Mouse (Mus musculus) v-Abl transformed pro-B cells (cell line): Measurements from ENCODE around the gene Pip4k2a.

Experiments used
- in situ Hi-C, 2 experiments: fragments of 400-800 bp; cut with MboI; formaldehyde crosslinking; loops; one replicate each; pipeline ENCODE4 v1.15.1; 2025; ENCODE audit not compliant: unreplicated experiment in 2 of 2

Pip4k2a gene

DNA sequence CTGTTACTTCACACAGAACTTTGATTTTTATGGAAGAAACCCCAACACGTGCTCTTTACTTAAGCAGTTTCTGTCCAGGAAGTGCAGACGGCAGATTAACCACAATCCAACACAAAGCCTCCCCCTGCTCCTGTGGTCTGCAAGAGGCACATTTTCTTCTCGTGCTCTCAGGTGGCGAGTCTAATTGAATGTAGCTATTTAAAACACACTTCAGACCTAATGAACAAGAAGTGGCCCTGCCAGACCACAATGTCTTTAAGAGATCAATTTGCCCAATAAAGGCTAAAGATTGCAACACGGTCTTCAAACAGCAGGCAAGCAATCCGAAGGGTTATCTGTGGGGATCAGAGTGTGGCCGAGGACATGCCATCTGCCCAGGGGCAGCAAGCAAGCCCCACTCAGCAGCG is 59.0 kb downstream of the Pip4k2a start:
- in situ Hi-C loops, result no loop called here

DNA sequence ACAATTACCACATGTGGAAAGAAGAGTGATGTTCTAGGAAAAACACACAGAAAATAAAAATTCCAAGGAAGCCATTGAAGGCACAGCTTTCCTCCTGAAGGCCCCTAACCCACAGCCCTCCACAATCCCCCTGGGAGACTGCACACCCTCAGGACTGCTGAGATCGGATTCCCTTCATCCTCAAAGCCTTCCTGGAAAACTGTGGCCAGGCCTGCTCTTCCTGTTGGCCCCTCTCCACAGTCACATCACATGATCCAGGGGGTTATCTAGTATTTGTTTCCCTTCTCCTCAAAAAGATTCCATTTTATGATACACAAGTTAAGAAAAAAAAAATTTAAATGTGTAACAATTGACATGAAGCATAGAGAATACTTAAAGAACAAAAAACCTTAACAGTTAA is 59.7 kb downstream of the Pip4k2a start:
- in situ Hi-C loops, result no loop called here

DNA sequence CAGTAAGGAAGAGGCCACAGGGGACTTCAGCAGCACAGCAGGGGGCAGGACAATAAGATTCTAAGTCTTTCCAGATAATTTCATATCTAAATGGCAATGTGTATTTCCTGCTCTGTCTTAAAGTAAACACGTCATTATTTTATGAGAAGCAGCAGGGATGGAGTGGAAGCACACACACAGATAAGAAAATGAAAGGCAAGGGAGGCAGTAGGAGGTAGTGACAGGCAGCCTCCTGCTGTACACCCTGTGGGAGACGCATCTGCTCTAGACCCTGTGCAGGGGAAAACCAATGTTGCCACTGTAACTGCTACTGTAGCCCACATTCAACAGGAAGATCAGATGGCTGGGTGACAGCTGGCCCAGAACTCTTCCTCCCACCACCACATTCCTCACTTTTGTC is 60.3 kb downstream of the Pip4k2a start:
- in situ Hi-C loops, result no loop called here

DNA sequence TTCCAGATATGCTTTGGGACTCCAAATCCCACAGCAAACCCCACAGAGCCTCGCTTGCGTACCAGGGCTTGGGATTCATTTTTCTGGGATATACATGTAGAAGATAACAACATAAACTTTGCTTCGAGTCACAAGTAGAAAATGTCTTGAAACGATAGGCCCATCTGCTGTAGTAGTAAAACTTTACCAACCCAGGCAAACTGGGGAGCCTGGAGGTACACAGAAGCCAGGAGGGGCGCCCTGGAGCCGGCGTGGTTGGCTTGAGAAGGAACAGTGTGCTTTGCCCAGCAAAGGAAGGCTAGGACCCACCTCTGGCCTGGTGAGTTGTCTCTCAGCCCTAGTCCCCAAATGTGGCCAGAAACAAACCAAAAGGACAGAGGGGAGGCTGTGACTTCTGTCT is 61.5 kb downstream of the Pip4k2a start:
- in situ Hi-C loops, result no loop called here

DNA sequence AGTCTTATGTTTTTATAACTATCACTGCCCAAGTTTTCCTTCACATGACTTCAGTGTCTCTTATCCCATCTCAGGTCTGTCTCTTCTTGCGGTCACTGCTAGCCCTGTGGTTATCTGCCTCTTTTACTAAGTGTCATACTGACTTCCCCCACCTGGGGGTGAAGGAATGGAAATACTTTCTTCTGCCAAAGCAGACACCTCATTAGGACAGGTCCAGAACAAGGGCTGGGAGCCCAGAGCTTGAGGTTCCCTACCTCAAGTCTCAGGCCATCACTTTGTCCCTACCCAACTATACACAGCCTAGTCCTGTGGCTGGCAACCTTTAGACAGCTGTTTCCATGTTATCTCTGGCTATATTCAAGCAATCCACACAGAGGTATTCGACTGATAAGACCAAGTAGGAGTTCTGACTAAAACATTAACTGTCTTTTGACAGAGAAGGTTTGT is 62.3 kb downstream of the Pip4k2a start:
- in situ Hi-C loops, result no loop called here

DNA sequence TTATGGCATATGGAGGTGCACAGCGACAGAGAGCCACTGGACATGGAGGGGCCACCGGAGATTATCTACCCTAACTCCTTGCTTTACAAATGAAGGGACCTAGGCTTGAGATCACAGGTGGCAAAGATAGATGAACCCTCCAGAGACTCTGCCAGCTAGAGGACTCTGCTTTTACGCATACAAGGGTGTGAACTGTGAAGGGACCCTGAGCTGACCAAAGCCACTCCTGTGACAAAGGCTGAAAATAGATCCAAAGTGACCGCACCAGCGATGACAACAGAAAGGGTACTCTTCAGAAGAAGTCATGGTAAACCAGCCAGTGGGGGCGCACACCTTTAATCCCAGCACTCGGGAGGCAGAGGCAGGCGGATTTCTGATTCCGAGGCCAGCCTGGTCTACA is 63.8 kb downstream of the Pip4k2a start:
- in situ Hi-C loops, result no loop called here

DNA sequence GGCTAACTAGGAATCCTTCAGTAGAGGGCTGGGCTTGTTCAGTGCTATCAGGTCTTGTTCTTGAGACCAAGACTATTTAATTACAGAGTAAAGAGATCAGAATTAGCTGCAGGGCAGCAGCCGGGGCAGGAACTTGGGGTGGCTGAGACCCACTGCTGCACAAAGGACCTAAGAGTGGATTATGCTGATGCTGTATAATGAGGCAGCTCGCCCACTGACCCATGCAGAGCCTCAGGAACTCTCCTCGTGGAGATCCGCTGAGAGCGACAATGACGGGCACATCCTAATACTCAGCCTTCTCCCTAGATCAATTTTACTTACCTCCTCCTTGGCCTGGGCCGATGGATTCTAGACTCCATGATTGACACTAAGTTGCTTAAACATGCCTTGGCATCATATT is 64.5 kb downstream of the Pip4k2a start:
- in situ Hi-C loops, result no loop called here

DNA sequence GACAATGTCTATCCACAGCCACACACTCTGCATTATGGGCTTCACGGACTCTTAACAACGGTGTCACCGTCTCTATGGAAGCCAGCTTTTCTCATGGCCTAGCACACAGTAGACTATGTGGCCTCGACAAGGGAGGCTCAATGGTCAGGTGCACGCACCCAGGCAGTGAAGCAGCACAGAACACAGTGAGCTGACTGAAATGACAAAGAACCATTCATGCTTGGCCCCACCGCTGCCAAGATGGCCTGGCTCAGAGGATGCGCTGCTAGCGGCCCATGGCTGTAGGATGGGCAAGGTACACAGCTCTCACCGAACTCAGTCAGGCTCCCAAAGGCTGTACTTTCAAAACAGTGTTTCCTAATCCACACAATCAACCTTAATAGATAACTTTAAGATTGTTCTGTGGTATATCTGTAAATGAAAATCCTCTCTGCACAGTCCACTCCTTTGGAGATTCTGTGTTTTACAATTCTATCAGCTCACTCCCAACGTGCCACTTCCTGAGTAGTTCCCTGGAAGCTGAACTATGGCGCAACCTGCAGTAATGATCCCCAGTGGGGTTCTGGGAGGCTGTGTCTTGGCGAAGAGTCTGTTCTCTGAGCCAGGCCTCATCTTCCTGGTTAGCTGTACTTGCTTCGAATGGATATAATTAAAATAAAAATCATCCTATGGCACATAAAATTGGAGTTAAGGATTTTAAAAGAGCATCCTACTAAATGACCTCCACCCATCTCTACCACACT is 67.4 kb downstream of the Pip4k2a start:
- in situ Hi-C loops, result no loop called here

DNA sequence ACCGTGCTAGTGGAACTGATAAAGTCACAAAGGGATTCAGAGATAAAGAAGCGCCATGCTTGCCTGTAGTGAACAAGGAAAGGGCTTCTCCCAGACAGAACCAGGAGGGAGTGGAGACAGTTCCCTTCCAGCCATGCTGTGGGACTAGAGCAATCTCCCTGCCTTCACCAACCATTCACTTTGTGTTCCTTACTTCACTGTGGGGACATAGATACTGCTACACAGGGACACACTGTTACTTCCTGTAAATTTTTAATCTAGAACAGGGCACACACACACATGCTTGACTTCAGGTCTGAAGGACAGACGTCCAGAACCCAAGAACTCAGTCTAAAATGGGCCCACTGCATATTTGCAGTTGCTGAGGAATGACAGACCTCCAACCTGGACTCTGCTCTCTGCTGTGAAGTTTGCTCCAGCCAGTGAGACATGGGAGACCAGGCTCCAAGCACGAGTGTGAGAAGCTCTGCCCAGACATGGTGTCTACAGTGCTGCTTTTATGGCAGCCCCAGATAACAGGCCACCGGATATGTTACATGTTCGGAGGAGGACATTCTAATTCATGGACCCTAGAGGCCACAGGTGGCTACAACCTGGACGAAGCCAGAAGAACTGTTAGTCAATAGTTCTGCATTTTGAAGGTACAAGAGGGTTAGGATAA is 69.2 kb downstream of the Pip4k2a start:
- in situ Hi-C loops, result no loop called here

DNA sequence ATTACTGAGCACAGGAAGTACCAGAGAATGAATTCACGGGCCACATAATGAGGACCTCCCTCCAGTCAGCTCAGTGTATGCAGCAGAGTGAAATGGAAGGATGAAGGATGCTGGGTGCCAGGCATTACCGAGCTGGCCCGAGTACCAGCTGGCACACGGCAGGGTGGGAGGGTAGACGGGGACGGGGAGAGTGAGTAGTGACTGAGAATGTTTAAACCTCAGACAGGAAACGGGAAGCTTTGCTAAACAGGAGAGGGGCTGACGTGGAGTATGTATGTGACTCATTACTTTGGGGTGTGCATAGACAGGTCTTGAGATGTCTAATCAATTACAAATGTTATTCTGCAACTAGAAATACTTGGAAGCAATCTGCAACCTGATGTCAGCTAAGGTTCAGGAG is 69.7 kb downstream of the Pip4k2a start:
- in situ Hi-C loops, result no loop called here

DNA sequence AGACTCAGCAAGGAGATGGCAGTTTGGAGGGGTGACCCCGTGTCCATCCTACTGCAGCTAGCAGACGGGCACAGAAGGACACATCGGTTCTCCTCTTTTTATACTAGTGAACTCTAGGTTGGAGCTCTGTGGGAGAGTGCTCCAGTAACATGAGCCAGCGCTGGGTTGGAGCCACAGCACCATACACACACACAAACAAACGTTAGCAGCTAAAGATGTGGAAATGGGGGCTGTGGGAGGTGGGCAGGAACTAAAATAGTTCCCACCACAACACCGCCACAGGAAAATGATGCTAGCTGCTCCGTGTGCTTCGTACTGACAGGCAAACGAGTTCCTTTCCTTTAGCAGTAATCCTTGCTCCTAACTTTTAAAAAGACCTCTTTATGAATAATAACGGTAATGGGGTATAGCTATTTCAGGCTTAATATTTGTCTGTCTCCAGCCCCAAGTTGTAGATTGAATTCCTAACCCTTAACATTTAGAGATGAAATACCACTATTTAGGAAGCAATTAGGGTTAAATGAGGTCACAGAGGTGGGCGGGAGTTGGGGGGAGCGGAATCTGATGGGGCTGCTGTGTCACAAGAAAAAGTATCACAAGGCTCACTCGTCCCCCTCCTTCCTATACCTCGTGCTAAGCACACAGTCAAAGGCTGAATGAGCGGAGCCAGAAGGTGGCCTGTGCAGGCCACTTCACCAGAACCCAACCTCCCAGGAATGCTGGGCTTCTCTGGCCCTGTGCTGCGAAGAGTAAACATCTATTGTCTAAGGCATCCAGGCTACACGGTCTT is 73.9 kb downstream of the Pip4k2a start:
- in situ Hi-C loops, result no loop called here

DNA sequence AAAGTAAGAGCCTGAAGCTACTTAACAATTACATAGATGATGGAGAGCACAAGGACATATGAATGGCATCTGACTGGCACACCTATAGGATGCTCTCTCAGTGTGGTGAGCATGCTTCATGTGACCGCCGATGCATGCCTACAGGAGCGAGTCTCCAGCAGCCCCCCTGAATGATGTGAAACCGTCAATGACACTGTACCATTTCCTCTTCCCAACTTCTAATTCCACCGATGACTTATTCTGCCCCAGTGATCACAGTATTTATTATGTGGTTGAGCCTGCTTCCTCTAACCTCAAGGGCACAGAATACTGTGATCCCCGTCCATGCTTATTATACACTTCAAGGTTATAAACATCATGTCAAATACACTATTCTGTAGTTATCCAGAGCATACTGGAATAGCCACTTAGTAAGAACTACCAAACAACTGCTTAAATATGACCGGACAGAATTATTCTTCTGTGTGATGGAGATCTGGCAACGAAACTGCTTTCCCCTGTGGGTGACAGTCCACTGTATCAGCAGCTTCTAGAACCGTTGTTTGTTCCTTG is 74.8 kb downstream of the Pip4k2a start:
- in situ Hi-C loops, result no loop called here

DNA sequence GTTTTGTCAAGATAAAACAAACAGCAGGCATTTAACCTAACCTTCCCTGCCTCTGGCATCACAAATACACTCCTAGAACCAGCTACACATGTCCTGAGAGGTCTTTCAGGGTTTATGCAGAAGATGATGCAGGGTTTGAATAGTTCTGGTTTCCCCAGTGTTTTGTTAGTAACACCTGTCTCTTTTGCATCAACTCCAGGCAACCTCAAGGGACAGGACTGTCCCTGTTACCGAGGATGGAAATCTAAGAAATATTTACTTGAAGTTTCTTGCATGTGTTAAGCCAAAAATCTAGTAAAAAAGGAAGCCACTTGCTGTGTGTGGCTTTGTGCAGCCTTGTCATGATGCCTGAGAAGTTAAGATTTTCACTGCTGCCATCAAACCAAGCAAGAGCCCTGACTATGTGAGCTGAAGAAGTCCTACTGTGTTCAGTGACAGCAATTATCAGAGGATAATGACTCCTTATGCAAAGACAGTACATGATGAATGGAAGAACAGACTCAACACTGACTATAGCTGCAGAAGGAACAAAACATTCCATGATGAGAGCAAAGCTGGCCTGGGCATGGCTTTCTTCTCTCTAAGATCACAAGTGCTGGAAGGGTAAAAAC is 76.3 kb downstream of the Pip4k2a start:
- in situ Hi-C loops, result no loop called here

DNA sequence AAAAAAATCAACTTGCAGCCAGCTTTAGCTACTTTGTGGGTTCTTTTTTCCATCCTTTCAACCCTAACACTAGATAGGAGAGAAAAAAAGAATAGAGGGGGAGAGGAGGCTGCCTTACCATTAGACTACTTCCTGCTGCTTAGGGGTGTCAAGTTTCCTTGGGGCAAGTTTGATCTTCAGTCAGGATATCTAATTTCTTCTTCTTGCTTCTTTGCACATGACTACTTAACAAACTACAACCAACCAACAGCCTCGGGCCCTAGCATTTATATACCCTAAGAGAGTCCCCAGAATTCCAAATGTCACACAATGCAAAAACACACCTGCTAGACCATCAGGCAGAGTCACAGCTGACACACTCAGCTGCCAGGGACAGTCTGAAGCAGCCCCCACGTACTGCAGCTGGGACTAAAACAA is 77.5 kb downstream of the Pip4k2a start:
- in situ Hi-C loops, result no loop called here

DNA sequence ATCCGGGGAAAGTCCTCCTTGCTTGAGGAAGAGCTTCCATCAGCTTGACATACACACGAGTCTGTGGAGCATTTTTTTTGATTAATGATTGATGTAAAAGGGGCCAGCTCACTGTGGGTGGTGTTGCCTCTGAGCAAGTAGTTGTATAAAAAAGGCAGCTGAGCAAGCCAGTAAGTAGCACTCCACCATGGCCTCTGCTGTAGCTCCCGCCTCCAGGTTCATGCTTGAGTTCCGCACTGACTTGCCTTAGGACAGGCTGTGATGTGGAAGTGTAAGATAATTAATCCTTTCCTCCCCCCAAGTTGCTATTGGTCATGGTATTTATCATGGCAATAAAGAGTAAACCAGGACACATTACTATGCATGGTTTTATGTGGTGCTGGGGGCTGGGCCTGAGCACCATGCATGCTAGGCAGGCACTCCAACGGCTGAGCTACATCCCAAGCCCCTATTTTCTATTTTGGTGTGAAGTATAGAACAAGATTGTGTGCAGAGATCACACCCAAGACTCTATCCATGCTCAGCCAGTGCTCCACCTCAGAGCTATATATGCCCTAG is 78.0 kb downstream of the Pip4k2a start:
- in situ Hi-C loops, result no loop called here

DNA sequence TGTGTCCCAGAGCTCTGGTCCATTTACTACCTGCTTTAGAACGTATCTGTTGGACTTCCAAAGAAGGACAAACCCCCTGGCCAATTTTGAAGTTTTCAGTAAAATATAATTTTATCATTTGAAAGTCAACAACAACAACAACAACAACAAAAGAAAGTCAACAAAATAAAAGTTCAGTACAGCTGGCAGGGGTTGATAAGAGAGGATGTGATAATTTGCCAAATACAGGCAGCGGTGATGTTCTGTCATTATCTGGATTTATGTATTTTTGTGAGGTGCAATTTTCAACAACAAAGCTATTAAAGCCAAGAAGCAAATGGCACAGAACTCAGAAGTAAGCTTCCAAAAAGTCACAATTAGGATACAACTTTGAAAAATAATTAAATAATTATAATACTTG is 80.1 kb downstream of the Pip4k2a start:
- in situ Hi-C loops, result no loop called here

DNA sequence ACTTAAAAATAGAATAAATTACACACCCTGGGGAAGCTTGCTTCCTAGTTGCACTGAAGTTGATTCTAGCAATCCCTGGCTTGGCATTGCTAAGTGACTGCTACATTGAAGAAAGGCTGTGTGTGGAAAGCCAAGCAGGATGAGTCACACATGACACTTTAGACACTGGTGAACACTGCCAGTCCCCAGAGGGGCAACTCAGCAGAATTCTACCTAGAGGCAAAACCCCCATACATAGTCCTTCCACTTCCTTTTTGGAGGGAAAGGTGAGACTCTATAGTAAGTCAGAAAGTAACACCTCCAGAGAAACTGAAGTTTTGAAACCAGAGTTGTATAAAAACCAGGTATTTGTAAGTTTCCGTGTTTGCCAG is 80.6 kb downstream of the Pip4k2a start:
- in situ Hi-C loops, result no loop called here

DNA sequence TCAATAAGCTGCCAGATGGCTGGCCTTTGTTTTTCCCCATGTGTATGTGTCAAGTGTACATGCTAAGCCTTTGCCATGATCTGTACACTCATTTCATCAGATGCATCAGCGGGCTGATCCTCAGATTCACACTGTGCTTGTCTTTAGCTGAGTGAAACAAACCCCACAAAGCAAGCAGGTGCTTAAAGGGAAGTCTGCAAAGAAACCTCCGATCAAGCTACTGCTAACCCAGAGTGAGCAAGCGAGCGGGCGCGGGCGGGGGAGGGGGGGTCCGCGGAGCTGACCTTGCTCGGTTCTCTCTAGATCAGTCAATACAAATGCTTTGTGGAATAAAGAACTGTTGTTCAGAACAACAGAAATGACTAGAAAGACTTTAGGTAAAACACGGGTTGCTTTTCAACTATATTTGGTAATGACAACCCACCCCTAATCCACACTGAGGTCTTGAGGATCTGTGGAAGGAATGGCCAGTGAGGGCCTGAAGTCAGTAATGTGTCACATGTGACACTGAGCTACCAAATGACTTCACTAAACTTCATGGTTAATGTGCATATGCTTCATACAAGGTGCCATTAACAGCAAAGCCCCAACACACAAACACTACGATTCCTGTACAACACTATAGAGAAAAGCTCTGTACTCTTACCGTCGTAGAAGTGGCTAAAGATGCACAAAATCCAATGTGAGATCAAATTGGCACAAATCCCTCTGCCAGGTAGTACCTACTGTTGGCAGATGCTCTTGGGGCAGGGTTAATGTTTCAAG is 81.1 kb downstream of the Pip4k2a start:
- in situ Hi-C loops, result no loop called here

DNA sequence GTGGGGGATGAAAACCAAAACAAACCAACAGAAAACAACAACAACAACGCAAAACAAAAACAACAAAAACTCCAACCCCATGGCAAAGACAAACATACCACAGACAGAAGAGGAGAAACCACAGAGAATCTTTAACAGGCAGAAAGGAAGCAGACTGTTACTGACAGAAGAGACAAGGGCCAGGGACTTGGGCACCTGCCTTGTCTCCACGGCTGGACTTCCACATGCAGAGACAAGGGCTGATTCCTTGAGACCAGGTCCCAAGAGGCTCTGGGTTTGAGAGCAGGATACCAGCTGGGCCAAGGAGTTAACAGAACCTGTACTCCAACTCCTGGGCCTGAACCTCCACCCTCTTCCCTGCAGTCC is 81.9 kb downstream of the Pip4k2a start:
- in situ Hi-C loops, result no loop called here
